Mouse (Mus musculus): Measurements from ENCODE around the gene Irgc1.

The Irgc1 gene

DNA sequence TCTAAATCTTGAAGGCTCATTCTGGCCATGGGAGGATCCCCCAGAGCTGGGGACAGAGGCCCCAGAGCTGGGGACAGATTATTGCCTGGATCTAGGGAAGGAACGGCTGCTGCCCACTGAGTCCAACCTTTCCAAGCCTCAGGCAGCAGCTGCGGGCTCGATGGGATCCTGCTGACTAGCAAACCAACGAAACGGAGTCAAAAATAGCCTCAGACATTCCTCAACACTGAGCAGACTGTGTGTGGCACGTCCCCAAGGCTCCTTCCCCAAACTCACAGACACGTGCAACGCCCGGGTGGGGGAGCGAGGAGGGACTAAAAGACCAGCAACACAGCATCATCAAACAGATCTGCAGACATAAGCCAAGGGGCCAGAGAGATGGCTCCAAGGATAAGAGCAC is 14.1 kb downstream of the Irgc1 start:
- in situ Hi-C loops (cut with MboI) = loop anchor here (5.0 kb wide), 1 partner anchor 34 kb away; no protein-coding TSS in a partner anchor

DNA sequence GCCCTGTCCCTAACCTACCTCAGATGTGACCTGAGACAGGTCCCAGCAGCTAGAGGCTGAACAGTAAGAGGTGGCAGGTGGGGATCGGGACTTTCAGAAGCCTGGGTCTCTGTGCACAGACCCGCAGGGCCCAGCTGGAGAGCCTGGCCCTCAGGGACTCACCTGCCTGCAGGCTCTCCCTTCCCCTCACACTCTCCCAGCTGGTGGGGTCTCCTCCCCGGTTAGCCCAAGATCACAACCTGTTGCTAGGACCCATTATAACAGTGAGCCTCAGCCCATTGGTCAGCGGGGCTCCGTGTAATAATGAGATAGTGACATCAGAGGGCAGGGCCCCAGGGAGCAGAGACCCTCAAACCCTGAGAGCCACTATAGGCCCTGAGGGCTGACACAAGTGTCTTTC is 16.8 kb downstream of the Irgc1 start:
- in situ Hi-C loops (cut with MboI) = loop anchor here (5.0 kb wide), 1 partner anchor 37 kb away; no protein-coding TSS in a partner anchor

DNA sequence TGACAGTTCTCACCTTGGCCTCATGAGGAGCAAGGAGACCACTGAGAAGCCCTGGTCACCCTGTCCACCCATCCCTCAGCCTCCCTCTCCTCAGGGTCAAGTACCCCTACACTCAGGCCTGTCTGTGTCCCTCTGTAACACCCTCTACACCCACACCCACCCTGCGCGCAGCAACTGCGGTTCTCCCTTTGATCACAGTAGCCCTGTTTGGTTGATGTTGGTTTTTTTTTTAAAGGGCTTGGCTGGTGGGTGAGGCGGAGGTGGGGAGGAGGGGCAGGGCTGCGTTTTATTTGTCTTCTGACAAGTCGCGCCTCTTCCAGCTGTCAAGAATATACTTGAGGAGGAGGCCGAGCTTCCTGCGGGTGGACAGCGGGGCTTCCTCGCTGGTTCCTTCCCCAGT is 20.4 kb downstream of the Irgc1 start:
- in situ Hi-C loops (cut with MboI) = no loop called here

DNA sequence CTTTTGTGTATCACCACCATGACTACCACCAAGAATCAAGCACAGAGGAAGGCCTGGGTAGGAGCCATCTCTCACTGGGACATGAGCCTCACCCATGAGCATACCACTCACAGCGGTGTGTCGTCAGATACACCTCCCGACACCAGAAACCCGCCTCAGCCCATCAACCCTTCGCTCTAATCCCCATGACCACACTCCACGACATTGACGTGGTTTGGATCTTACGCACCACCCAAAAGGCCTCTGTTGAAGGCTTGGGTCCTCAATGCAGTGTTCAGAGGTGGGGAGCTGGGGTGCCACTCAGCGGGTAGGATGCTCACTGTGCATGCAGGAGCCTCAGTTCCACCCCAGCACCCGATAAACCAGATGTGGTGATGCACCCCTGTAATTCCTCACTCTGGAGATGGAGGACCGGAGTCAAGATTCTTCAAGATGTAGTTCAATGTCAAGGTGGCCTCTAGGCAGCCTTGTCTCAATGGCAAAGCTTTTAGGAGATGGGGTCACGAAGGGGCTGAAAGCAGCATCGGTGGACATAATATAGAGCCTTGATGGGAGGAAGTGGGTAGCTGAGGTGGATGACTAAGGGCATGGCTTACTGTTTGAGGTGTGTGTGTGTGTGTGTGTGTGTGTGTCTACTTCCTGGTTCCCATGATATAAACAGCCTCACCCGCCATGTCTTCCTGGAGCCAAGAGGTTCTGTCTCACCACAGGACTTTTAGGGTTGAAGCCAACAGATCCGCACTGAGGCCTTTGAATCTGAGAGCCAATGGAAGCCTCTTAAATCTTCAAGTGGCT is 21.3 kb downstream of the Irgc1 start:
- in situ Hi-C loops (cut with MboI) = no loop called here

DNA sequence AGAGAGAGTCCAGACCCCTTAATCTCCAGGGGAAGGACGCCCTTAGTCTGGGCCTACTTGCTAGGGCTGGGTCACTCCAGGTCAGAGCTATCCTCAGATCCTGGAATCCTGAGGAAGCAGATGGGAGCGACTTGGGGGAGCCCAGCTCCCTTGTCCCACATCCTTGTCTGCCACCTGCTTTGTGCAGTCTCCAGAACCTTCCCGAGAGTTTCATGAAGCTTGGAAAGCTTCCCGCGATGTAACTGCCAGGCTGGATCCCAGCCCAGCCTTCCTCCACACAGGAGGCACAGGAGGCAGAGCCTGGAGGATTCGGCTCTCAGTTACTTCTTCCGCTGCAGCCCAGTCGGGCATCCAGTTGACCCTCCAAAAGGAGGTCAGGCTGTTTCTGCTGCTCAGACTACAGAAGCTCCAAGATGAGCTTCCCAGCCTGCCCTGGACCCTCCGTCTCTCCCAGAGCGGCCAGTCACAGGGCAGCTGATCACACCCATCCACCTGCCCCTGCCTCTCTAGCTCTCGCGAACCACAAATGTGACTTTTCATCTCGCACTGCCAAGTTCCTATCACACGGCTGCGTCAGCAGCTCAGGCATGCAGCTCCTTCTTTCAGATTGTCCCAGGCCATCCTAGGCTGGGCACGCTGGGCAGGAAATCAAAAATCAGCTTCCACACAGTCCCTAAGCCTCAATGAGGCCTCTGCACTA is 22.5 kb downstream of the Irgc1 start:
- in situ Hi-C loops (cut with MboI) = no loop called here

DNA sequence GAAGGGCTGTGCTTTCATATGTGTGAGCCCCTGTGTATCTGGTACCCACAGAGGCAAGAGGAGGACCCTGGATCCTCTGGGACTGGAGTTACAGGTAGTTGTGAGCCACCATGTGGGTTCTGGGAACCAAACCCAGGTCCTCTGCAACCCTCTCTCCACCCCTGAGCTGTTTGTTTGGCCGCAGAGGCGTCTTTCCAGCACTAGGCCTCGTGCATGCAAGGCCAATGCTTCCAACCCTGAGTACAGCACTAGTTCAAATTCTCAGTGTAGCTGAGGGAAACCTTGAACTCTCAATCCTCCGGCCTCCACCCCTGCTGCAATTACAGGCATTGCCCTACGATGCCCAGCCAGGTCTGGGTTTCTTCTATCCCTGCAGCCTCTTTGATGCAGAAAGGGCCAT is 23.4 kb downstream of the Irgc1 start:
- in situ Hi-C loops (cut with MboI) = no loop called here

DNA sequence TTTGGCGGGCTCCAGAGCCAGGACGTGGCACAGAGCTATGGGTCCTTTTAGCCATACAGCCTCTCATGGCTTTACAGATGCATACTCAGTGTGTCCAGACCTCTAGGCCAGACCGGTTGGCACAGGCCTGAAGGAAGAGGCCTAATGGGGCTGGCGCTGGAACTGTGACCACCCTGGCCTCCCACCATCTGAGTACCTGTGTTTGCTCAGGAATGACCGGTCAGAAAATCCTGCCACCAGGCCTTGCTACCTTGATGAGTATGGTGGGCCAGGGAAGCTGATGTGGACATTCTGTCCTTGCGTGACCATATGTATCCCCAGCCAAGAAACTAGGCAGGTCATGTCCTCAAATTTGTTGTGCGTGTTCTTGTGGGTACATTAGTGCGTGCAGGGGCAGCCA is 24.9 kb downstream of the Irgc1 start:
- in situ Hi-C loops (cut with MboI) = no loop called here

DNA sequence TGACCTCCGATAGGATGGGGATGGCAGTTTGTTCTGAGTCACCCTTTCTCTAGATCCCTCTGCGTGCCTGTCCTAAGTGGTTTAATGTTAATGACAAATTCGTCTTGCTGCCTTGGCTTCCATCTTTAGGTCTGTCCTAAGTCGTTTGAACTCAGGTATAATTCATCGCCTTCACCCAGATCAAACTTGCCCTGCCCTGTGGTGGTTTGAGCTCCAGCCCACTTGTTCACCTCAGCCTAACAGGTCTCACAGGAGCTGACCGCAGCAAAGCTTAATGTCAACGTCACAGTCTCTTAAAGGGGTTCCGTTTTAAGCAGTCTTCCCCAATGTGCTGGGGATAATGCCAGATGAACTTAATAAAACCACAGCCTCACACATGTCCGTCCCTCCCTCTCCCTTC is 26.2 kb downstream of the Irgc1 start:
- in situ Hi-C loops (cut with MboI) = no loop called here

DNA sequence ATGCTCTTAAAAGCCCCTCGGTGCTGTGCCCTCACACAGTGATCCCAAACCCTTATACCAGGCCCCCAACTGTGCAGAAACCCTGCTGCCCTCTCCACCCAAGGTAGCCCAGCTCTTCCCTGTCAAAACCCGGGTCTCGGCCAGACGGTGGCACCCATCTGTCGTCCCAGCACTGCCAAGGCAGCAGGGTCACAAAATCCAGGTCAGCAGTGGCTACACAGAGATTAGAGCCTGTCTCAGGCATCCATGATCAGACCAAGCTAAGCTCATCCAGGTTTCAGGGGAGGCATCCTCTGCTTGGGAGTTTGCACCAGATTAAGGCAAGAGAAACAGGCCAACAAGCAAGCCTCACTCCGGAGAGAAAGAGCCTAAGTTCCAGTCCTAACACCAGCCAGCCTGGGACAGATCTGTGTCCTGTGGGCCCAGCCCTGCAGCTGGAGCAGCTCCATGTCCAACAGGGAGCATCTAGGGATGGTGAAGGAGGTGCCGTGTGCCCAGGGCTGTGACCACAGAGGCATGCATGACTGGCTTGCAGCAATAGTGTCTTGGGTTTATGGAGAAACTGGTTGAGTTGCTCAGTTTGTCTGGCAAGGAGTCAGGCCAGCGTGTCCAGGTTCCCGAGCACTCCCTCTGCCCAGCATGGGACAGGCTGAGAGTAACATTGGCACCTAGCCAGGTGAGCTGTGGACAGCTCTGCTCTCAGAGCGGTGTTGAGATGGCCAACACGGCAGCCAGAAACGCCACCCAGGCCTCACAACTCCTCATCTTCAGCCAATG is 28.0 kb downstream of the Irgc1 start:
- in situ Hi-C loops (cut with MboI) = no loop called here

DNA sequence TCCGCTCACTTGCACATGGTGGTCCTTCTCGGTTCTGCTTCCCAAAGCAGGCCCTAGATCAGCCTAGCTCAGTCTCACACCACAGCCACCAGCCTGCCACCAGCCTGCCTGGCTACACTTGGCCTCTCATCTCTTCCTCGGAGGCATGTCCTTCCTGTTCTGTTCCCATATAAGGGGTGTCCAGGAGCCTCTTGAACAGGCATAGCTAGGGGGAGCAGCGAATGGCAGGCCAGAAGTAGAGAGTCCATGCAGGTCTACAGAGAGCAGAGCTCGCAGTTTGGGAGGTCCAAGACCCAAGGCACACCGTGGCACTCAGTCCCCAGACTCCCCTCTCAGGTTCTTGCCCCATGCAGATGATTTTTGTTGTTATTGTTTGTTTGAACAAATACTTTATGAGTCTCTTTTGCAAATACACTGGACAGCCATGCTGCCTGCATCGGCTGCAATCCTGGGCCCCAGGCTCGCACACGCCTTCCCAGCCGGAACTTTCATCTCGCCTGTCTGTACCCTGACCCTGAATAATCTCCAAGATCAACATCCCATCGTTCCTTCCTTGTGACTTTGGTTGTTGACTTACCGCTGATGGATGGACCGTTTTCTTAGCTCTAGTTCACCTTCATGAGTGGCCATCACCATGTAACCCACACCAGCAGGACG is 28.9 kb downstream of the Irgc1 start:
- in situ Hi-C loops (cut with MboI) = no loop called here

DNA sequence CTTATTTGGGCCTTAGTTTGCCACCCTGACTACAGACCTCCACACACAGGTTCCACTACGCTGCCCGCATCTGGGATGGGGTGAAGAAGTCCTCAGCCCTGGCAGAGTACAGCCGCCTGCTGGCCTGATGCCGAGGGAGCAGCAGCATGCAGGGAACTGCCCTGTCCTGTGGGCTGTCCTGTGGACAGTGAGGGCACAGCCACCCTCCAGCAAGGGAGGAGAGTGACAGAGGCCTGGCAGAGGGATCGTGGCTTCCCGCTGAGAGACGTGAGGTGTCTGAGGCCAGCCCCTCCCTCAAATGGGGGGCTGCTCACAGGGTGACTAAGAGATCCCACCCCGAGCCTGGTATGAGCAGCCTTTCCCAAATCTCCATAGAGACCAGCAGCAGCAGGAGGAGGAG is 29.8 kb downstream of the Irgc1 start:
- in situ Hi-C loops (cut with MboI) = no loop called here

DNA sequence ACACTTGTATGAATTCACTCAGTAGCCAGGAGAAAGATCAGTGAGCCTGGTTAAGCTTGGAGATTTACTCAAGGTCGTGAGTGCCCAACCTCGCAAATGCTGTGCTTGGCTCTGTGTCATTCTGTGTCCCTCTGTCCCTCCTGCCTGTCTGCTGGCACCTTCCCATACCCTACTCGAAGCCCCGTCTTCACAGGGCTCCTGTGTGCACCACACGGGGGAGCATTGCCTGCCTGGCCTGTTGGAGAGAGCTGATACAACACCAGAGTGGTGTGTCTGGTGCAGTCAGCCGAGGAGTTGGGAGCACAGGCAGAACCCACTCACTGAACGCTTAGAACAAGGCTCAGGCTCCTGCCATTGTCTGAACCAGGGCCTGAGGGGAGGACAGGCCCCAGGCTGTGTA is 30.4 kb downstream of the Irgc1 start:
- in situ Hi-C loops (cut with MboI) = no loop called here

DNA sequence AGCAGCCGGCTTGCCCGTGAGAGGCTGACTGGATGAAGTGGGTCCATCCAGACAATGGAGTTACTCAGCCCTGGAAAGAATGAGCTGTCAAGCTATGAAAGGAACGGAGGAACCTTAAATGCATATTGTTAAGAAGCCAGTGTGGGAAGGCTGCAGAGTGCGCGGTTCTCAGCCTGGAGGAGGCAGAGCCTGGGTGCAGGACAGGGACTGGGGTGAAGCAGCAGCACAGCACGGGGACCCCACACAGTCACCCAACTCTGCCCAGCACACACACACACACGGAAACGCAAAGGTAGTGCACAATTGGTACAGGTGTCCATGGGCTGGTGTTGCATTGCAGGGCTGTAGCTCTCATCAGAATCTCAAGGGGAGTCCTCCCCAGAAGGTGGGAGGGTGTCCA is 32.5 kb downstream of the Irgc1 start:
- in situ Hi-C loops (cut with MboI) = no loop called here

DNA sequence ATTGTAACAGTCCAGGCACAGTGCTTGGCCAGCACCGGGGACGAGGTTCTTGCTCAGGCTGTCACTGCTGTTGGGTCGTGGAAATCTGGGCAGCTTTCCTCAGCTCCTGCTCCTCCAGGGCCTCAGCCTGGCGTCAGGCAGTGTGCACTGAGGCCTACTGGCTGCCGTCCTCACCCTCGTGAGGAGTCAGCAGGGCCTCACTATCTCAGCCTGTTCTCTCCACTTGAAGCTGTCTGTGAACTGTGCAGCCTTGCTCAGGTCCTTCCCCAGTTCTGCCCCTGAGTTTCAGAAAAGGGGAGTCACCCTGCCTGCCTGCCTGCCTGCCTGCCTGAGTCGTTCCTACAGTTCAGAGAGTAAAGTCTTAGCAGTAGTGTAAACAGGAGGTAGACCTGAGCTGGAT is 36.8 kb downstream of the Irgc1 start:
- in situ Hi-C loops (cut with MboI) = no loop called here

DNA sequence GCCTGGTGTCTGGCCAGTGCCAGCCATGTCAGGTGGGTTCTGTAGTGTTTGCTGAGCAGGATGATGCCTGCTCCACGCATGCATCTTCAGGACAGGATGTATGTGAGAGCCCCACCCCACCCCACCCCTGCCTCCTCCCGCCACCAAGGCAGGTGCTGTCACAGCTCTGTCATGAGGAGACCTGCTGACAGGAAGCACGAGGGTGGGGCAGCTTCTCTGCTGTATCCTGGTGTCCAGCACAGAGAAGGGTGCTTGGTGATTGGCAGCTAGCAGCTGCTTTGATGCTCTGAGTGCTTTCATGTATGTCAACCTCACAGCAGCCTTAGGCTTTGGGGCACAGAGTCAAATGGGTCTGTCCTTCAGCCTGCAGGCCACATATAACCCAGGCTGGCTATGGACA is 38.5 kb downstream of the Irgc1 start:
- in situ Hi-C loops (cut with MboI) = no loop called here

DNA sequence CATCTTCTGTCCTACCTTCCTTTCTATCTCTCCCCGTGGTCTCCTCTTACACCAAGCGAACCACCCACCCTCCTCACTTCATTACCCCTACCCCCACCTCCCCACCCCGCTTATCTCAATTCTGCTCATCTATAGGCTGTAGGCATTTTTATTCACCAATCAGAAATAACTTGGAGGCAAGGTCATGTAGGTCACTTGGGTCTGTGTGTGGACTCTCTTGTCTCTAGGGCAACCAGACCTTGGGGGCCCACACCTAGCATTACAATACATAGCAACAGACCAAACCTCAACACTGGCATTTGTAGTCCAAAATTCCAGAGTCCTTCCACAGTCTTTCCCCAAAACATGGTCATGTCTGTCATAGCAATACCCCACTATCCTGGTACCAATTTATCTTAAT is 41.3 kb downstream of the Irgc1 start:
- in situ Hi-C loops (cut with MboI) = no loop called here

DNA sequence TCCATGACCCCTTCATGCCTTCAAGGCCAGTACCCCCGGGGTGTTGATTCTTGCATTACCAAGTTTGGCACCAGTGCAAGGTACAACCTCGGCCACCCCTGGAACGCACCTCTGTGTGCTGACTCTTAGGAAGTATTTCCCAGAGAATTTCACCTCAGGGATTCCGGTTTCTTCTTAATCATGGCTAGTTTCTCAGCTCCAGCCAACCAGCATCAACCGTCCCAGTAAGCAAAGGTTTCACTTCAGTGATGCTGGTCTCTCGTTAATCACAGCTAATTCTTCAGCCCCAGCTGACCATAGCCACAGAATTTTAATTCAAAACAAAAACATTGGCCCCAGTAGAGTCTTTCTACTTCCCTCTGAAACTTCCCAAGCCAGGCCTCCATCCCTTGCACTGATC is 42.0 kb downstream of the Irgc1 start:
- in situ Hi-C loops (cut with MboI) = no loop called here

DNA sequence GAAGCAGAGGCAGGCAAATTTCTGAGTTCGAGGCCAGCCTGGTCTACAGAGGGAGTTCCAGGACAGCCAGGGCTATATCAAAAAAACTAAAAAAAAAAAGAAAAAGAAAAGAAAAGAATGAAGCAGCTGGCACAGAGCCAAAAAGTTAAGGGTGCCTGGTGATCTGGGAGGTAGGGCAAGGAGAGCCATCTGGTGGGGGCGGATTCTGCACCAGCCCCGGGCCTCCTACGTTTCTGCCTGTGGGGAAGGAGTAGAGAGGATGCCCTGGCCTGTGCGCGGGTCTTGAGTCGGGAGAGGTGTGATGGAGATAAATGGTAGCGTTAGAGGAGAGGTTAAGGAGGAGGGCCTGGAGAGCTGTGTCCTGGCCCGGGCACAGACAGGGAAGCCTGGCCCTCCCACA is 43.9 kb downstream of the Irgc1 start:
- in situ Hi-C loops (cut with MboI) = no loop called here

DNA sequence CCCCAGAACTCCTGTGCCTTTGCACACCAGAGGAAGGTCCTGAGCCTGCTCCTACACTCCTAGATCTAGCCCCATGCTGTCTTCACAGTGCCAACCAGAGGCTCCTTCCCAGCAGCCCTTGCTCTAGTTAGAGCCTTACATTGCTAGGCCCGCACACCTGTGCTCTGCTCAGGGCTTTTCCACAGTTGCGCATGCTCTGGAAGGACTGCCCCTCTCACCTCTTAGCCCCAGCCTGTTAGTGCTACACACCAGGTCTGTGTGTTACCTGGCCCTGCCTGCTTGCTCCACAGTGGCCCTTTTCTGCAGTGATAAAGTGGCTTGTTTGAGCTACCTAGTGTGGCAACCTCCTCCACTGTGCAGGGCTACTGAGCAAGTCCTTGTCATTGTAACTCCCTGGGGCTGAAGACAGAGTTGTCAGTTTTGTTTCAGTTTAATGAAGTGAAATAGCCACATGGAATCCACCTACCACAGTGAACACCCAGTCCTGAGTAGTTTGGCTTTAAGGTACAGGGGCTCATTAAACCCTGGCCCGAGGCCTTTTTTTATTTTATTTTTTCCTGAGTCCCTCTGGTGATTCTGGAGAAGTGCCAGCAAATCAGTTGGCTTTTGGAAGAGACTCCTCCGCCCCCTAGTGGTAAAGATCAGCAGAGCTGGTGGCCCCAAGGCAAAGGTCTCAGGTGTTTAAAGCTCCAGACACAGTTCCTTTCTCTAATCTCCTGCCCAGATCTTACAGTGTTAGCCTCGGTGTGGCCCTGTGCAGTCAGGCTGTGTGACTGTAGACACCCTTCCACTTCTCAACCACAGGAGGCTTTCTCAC is 45.4 kb downstream of the Irgc1 start:
- in situ Hi-C loops (cut with MboI) = no loop called here

DNA sequence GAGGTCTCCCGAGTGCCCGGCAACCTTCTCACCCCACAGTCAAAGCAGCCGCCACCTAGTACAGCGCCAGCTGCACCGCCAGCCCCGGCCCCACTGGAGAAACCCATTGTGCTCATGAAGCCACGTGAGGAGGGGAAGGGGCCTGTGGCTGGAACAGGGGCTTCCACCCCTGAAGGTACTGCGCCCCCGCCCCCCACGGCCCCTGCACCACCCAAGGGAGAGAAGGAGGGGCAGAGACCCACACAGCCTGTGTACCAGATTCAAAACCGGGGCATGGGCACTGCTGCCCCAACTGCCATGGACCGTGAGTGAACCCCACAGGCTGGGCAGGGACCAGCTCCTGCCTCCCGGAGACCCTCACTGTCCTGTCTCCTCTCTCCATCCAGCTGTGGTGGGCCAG is 46.4 kb downstream of the Irgc1 start:
- in situ Hi-C loops (cut with MboI) = no loop called here

DNA sequence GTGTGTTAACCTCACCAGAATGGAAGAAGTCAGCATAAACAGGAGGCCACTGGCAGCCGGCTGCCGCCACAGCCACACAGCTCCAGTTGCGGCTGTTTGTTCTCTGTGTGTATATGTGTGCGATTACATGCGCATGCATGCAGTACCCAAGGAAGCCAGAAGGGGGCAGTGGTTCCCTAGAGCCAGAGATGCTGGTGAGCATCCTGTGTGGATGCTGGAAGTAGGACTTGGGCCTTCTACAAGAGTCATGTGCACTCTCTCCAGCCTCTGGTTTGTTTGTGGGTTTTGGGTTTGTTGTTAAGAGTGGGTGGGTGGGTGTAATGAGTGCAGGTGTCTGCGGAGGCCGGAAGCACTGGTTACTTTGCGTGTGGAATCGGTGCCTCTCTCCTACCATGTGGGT is 49.2 kb downstream of the Irgc1 start:
- in situ Hi-C loops (cut with MboI) = no loop called here

Measured in mature B cell (primary cell).